Mouse (Mus musculus): ENCODE data around the gene Iqca.

DNA sequence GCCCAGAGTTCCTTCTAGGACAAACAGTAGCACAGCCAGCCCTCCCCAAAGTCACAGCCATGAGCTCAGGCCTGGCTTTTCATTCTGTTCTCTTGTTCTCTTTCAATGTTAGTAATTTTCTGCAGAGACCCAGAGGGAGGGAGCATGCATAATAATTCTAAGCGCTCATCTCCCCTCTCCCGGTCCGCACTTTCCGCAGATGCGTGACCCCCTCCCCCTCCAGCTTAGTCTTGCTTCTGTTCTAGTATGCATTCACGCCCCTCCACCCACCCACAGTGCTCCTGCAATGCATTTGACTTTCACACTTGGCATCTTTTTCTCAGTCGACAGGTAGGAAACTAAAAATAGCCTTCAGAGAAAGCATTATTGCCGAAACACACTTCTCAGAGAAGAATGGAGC is 21.1 kb upstream of the Iqca start:
- no peak for TF ChIP-seq NANOG (IDR thresholded peaks at IDR 0.05; ENCODE audit: borderline replicate concordance, low read length)
- TF ChIP-seq CTCF (conservative IDR thresholded peaks at IDR 0.05; ENCODE audit: low read length), result no peak
- no peak for TF ChIP-seq POU5F1 (IDR thresholded peaks at IDR 0.05; ENCODE audit: borderline replicate concordance, low read length)
